Mouse (Mus musculus): Measurements from ENCODE around the gene Gm49355.

Gene Gm49355

DNA sequence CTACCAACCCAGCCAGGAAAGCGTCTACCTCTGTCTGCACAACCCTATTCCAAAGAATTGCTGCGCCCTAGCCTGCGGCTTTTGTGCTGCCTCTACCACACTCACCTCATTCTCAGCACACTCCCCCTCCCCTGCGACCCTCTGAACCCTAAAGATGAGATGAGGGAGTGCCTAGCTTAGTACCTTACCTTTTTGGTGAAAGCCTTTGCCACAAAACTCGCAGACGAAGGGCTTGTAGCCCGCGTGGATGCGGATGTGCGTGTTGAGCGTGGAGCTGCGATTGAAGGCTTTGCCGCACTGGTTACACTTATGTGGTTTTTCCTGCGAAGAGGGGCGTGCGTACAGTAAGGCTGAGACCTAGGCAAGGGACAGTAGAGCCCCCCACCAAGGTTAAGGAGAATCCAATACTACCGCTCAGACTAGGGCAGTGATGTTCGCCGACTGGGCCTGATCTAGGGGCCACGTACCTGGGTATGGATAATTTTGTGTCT lies 59.7 kb downstream of the Gm49355 start:
- no peak for DNase-seq

DNA sequence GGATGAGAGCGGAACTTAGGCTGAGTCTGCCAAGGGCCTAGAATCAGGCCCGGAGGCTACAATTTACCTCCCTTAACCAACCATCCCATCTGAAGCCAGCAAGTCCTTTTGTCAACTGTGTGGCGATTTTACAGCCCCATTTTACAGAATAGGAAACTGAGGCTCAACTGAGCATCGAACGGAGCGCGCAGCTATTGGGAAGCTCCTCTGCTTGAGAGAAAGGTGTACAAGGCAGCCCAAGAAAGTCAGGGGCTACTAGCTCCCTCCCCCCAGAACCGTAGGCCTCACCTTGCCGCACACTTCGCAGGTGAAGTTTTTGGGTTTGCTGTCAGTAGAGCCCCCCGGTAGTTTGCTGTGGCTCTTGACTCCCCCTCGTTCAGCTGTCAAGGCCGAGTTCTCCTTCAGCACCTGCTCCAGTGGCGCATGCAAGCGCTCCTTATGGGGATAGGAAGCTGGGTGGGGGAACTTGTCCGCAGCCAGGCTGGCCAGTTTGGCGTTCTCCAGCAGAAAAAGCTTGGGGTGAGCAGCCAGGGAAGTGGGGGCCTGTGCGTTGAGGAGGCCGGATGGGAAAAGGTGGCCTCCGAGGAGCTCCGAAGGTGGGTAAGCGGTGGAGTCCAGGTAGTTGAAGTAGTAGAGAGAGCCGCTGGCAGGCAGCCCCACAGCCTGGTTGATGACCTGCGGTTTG lies 60.4 kb downstream of the Gm49355 start:
- DNase-seq = no peak

DNA sequence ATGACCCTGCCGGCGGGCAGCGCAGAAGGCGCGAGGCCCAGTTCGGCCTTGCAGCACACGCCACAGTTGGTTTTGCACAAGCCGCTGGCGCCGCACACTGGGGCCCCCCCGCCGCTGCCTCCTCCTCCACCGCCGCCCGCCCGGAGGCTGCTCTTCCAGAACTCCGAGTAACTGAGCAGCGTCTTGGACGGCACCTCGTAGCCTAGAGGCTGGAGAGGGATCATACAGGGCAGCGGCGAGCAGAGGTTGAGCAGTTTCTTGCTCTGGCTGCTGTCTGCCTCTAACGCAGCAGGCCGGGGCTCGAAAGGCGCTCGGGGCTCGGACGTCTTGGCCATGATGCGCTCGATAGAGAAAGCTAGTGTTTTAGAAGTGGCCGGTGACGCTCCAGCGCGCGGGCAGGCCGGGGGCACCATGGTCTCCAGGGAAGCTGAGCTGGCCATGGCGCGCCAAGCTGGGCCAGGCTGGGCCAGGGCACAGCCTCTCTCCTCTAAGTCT lies 61.0 kb downstream of the Gm49355 start:
- no peak for DNase-seq

DNA sequence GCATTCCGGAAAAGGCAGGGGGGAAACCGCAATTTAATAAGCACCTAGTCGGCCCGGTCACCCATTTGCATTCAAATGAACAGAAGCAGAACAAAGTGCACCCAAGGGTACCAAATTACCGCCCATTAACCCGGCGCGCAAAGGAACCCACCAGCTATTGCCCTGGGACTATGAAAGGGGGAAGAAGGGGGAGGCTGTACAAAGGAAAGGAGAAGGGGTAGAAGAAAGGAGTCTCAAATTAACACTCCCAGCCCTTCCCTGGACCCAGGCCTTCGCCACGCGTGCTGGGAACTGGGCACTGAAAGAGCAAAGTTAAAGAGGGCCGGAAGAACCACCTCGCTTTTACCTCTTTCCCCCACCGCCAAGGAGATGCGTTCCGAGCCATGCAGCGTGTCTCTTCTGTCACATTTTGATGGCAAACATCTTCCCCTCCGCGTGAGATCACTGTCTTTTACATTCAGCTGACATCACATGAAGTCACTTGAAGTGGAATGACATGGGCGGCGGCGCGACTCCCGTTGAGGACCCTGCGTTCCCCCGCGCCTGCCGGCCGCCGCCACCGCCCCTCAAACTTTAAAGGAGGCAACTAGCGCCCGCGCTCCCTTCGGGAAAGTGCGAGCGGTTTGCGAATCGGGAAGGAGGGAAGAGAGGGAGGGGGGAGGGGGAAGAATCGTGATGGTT lies 61.6 kb downstream of the Gm49355 start:
- no peak for DNase-seq

DNA sequence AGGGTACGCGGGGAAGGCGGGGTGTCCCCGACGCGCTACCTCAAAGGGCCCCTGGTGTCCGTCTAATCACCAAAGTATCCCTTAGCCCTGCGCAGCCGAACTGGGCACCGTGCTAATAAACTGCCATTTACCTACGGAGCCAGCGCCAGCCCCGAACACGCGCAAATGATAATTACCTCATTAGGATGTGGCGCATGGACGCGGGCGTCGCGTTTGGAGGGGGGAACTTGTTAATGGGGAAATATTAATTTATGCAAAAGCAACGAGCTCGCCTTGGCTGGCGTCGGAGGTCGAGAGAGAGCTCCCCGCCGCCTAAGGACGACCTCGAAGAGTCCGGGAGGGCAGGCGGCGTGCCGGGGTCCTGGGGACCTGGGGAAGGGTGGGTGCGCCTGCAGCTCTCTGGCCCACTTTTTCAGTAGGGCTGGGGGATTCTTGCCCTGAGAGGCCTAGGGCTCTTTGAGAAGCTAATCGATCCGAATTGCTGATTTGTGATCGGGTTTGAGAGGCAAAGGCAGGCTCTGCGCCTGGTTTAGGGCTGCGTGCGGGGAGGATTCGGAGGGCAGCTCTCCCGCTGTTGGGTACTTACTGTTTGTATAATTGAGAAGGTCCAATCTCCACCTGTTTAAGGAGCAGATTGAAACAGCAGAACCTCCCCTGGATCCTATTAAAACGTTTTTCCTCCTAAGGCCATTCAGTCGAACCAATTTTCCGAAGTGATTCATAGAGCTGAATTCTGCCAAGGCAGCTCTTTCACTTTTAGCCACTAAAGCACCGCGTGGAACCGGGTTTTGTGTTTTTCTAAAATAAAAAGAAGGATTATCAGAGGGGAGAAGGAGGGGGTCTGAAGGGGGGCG lies 62.5 kb downstream of the Gm49355 start:
- DNase-seq = no peak

DNA sequence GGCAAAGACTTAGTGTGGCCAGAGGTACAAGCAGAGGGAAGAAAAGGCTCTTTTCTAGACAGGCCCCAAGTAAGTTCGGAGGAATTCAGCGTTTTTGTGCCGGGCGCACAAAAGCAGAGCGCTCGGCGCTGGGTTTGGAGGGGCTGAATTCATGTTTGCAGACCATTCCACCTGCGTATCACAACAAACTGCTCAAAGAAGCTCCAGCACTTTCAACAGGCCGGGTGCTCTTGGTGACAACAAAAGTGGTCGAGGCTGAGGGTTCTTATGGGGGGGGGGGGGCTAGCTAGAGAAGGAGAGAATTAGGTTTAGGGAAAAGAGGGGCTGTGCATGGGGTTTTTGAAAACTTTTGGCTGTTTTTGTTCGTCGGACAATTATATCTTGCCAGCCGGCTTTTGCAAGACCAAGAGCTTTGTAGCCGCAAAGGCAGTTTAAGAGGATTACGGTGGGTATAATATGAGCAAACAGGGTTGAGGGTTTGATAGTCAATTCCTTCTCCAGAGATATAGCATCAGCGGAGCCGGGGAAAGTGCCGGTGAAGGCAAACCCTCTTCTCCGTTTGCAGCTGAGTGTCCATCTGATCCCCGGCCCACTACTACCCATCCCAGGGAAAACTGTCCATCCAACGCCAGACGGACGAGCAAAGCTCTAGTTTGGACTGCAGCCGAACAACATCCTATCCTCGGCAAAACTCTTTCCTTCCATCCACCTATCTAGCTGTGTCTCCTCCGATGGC lies 63.3 kb downstream of the Gm49355 start:
- no peak for DNase-seq

DNA sequence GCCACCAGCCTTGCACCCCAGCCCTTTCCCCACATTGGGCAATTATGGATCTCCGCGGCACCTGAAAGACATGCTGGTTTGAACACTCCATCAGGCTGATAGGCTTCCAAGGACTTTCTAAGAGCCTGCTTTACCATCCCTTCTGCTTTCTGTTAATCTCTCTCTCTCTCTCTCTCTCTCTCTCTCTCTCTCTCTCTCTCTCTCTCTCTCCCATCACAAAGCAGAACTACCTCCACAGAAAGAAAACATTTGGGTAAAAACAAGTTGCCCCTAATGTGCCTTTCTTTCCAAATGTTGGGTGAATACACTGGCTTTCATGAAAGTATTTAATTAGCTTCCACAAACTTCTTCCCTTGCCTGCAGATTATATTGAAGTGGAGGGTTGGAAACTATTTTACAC lies 64.3 kb downstream of the Gm49355 start, which contains the start of gene Fezf2:
Gene Fezf2, minus strand, starts transcription at position 101 of the 400 bp plus-strand sequence.
- DNase-seq = no peak

DNA sequence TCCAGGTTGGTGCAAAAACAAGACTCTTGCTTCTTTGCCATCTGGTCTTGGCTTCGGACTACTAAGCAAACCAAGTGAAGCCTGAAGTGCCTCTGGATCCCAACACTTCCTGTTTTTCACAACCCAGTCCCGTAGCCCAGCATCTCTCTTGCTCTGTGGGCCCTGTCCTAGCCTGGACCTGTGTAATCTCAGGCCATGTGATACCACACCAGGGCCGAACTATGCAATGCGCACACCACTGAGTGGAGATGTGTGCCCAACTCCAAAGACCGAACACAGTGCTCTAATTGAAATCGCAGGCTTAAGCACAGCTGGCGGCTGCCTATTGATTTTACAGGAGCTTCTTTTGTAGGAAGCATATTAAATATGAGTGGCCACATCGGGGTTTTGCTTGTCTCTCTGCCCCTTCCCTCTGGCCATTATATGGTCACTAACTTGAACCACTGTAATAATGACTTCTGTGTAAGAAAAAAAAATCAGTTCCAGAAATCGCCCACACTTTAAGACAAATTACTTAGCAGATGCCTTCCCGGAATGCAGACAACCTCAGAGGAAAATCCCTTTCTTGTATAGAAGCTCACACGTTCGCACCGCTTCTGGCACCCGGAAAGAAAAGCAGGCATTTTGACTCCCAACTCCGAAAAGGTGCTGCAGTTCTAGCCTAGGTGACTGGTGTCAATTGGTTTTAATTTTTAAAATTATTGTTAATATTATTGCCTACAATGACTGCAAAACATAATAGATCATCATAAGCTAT lies 65.7 kb downstream of the Gm49355 start:
- no peak for DNase-seq

DNA sequence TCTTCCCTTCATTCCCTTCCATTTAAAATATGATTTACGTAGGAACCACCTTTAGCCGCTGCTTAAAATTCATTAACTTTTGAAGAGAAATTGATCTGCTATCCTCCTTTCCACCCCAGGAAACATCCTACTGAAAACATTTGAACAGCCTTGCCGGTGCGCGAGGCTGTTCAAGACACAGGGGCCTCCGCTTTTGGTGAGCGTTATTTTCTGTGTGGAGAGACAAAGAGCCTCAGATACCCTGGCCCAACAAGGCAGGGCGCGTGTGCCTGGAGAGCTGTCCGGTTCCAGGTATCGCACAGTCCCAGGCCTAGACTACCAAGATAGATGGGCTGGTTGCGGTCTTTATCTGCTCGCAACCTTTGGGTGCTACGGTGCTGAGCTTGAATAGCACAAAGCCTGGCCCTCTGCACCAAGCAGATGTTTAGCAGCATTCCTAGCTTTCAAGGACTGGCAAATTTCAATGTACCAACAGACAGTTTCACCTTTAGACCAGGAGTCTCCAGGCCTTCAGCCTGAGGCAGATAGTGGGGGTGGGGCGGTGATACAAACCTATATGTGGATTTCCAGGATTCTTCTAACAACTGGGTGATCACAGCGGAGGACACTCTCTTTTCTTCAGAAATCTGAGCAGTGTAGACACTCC lies 66.6 kb downstream of the Gm49355 start:
- DNase-seq = no peak

All from thymus, postnatal 4 days (tissue).